Mouse (Mus musculus): ENCODE measurements around the gene Ago4. TPM values are rescaled to one million over a fixed set of nuclear protein-coding genes. Genes with fewer than 3 reads are reported as not detected.

Gene Ago4
- polyA plus RNA-seq, 1 experiment from 2014 or later, result 12.4 TPM

GRCm38 (mm10) chr4:126473031-126473430, 60.2 kb downstream of the Ago4 start:
- Histone ChIP-seq H3K4me2 (ENCODE audit: low read length) (no peak overlapping the region), H3K27me3 (ENCODE audit: control insufficient read depth, insufficient read depth, low read length) (no peaks in the 10 kb centered on the region), H3K4me1 (ENCODE audit: control insufficient read depth, insufficient read depth, low read length) (no peaks in the 10 kb centered on the region), H3K9ac (replicated peaks; ENCODE audit: low read length) (no peak overlapping the region), H3K4me3 (replicated peaks; ENCODE audit: low read depth, low read length) (no peak overlapping the region), H3K36me3 (ENCODE audit: control insufficient read depth, insufficient read depth, low read length) (no peaks in the 10 kb centered on the region), H3K27ac (replicated peaks; ENCODE audit: low read depth, low read length) (no peak overlapping the region), H3K9me3 (ENCODE audit: control insufficient read depth, low read length) (no peaks in the 10 kb centered on the region)
- ATAC-seq (ENCODE audit: low FRiP score, low TSS enrichment) (no peak), DNase-seq (no peak)
- WGBS, result 51% methylated on average over 5 of the region's 5 CpGs

GRCm38 (mm10) chr4:126469334-126469733, 63.9 kb downstream of the Ago4 start:
- peak overlapping the region; percentile 60 for H3K4me2 ChIP-seq (ENCODE audit: low read length)
- H3K9ac ChIP-seq (replicated peaks; ENCODE audit: low read length), result no peak overlapping the region
- peaks cover 32% of the 10 kb centered on the region for H3K4me1 ChIP-seq (ENCODE audit: control insufficient read depth, insufficient read depth, low read length)
- no peak for ATAC-seq (ENCODE audit: low FRiP score, low TSS enrichment)
- 82% methylated on average over 1 of the region's 1 CpGs for WGBS
- H3K4me3 ChIP-seq (replicated peaks; ENCODE audit: low read depth, low read length), result no peak overlapping the region
- 0 out of 2 replicates have a peak overlapping the region, but pooled peaks have one; percentile 98 for H3K27ac ChIP-seq (replicated peaks; ENCODE audit: low read depth, low read length)
- DNase-seq, result no peak
- no peaks in the 10 kb centered on the region for H3K9me3 ChIP-seq (ENCODE audit: control insufficient read depth, low read length)
- no peaks in the 10 kb centered on the region for H3K27me3 ChIP-seq (ENCODE audit: control insufficient read depth, insufficient read depth, low read length)
- no peaks in the 10 kb centered on the region for H3K36me3 ChIP-seq (ENCODE audit: control insufficient read depth, insufficient read depth, low read length)

GRCm38 (mm10) chr4:126468925-126469324, 64.3 kb downstream of the Ago4 start:
- H3K4me3 ChIP-seq (replicated peaks; ENCODE audit: low read depth, low read length), result peak overlapping the region; percentile 94
- DNase-seq (no peak), ATAC-seq (ENCODE audit: low FRiP score, low TSS enrichment) (no peak)
- peaks cover 36% of the 10 kb centered on the region for H3K4me1 ChIP-seq (ENCODE audit: control insufficient read depth, insufficient read depth, low read length)
- peak overlapping the region; percentile 98 for H3K27ac ChIP-seq (replicated peaks; ENCODE audit: low read depth, low read length)
- H3K4me2 ChIP-seq (ENCODE audit: low read length), result peak overlapping the region; percentile 60
- WGBS, result 7% methylated on average over 8 of the region's 8 CpGs
- H3K36me3 ChIP-seq (ENCODE audit: control insufficient read depth, insufficient read depth, low read length), result no peaks in the 10 kb centered on the region
- no peaks in the 10 kb centered on the region for H3K9me3 ChIP-seq (ENCODE audit: control insufficient read depth, low read length)
- no peaks in the 10 kb centered on the region for H3K27me3 ChIP-seq (ENCODE audit: control insufficient read depth, insufficient read depth, low read length)
- H3K9ac ChIP-seq (replicated peaks; ENCODE audit: low read length), result peak overlapping the region; percentile 97; the same call in 1 of the 2 replicates

DNA sequence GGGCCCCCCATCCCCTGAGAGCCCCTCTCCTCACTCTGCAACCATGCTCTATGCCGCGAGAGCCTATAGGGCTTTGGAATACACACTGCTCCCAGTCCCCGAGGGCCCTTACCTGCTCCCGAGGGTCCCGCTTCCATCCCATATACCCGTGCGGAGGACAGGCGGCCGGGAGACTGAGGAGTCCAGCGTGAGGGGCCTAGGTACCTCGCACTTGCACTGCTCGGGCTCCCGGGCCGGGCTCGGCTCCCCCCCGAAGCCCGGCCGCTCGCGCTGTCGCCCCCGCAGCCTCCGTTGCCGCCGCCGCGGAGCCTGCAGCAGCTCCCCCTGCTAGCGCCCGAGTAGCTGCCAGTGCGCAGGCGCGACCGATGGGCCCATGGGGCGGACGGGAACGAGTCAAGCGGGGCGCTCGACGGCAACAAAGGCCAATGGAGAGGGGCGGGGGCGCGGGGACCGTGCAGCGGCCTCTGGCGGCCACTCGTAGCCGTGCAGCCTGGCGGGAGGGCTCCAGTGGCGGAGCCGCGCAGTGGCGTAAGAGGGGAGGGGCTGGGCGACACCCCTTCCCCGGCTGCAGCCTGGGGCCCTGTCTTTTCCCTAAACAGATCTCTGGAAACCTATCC, 64.9 kb downstream of the Ago4 start, which contains the start of gene Ago1:
Gene Ago1, minus strand, starts transcription at position 299 of the 617 bp plus-strand sequence.
- DNase-seq, result peak; percentile 98
- H3K27me3 ChIP-seq (ENCODE audit: control insufficient read depth, insufficient read depth, low read length), result no peaks in the 10 kb centered on the region
- no peaks in the 10 kb centered on the region for H3K36me3 ChIP-seq (ENCODE audit: control insufficient read depth, insufficient read depth, low read length)
- peak within 1 kb of the TSS; percentile 98 for H3K27ac ChIP-seq (replicated peaks; ENCODE audit: low read depth, low read length)
- H3K4me2 ChIP-seq (ENCODE audit: low read length), result peak within 1 kb of the TSS; percentile 60
- peak within 1 kb of the TSS; percentile 94 for H3K4me3 ChIP-seq (replicated peaks; ENCODE audit: low read depth, low read length)
- WGBS, result under 1% methylated on average over 53 of the region's 55 CpGs
- H3K9me3 ChIP-seq (ENCODE audit: control insufficient read depth, low read length), result no peaks in the 10 kb centered on the region
- peaks cover 42% of the 10 kb centered on the region for H3K4me1 ChIP-seq (ENCODE audit: control insufficient read depth, insufficient read depth, low read length)
- peak; percentile 77 for ATAC-seq (ENCODE audit: low FRiP score, low TSS enrichment)
- peak within 1 kb of the TSS; percentile 97 for H3K9ac ChIP-seq (replicated peaks; ENCODE audit: low read length)

GRCm38 (mm10) chr4:126467721-126468284, 65.5 kb downstream of the Ago4 start:
- peak overlapping the region; percentile 94 for H3K4me3 ChIP-seq (replicated peaks; ENCODE audit: low read depth, low read length)
- no peaks in the 10 kb centered on the region for H3K9me3 ChIP-seq (ENCODE audit: control insufficient read depth, low read length)
- H3K27me3 ChIP-seq (ENCODE audit: control insufficient read depth, insufficient read depth, low read length), result no peaks in the 10 kb centered on the region
- WGBS, result under 1% methylated on average over 25 of the region's 25 CpGs
- peak overlapping the region; percentile 60 for H3K4me2 ChIP-seq (ENCODE audit: low read length)
- peaks cover 43% of the 10 kb centered on the region for H3K4me1 ChIP-seq (ENCODE audit: control insufficient read depth, insufficient read depth, low read length)
- H3K27ac ChIP-seq (replicated peaks; ENCODE audit: low read depth, low read length), result peak overlapping the region; percentile 98
- ATAC-seq (ENCODE audit: low FRiP score, low TSS enrichment) (peak; percentile 57), DNase-seq (peak; percentile 82)
- H3K9ac ChIP-seq (replicated peaks; ENCODE audit: low read length), result peak overlapping the region; percentile 97
- no peaks in the 10 kb centered on the region for H3K36me3 ChIP-seq (ENCODE audit: control insufficient read depth, insufficient read depth, low read length)

DNA sequence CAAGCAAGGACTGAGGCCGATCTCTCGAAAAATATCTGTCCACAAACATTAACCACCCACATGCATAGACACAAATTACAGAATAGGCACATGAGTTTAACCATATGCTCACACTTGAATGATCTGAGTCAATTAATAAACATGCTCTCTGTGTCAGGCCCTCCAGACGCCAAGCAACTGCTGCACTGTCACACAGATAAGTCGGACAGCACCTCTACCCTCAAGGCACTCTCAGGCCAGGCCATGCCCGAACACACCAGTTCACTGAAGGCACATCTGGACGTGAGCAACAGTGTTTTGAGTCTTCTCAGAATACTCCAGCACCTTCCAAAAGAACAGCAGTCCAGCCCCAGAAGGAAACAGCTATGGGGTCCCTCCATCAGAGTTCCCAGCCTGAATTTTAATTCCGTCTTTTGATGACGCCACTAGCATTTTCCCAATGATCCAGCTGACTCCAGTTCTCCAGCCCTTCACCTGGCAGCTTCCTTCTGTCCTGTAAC, 67.0 kb downstream of the Ago4 start:
- no peaks in the 10 kb centered on the region for H3K27me3 ChIP-seq (ENCODE audit: control insufficient read depth, insufficient read depth, low read length)
- peak overlapping the region; percentile 60 for H3K4me2 ChIP-seq (ENCODE audit: low read length)
- H3K36me3 ChIP-seq (ENCODE audit: control insufficient read depth, insufficient read depth, low read length), result no peaks in the 10 kb centered on the region
- peak overlapping the region; percentile 52; the same call in 1 of the 2 replicates for H3K9ac ChIP-seq (replicated peaks; ENCODE audit: low read length)
- DNase-seq, result peak; percentile 10
- WGBS, result 4% methylated on average over 8 of the region's 8 CpGs
- peak overlapping the region; percentile 98 for H3K27ac ChIP-seq (replicated peaks; ENCODE audit: low read depth, low read length)
- peaks cover 48% of the 10 kb centered on the region for H3K4me1 ChIP-seq (ENCODE audit: control insufficient read depth, insufficient read depth, low read length)
- H3K4me3 ChIP-seq (replicated peaks; ENCODE audit: low read depth, low read length), result peak overlapping the region; percentile 94
- no peaks in the 10 kb centered on the region for H3K9me3 ChIP-seq (ENCODE audit: control insufficient read depth, low read length)
- no peak for ATAC-seq (ENCODE audit: low FRiP score, low TSS enrichment)

- Histone ChIP-seq H3K4me1 (ENCODE audit: control insufficient read depth, insufficient read depth, low read length) (peaks cover 48% of the 10 kb centered on the region), H3K27ac (replicated peaks; ENCODE audit: low read depth, low read length) (peak overlapping the region; percentile 98)
- WGBS, result 0% methylated on average over 8 of the region's 8 CpGs
These were observed 67.4 kb downstream of the Ago4 start for GRCm38 (mm10) chr4:126465843-126466242.

DNA sequence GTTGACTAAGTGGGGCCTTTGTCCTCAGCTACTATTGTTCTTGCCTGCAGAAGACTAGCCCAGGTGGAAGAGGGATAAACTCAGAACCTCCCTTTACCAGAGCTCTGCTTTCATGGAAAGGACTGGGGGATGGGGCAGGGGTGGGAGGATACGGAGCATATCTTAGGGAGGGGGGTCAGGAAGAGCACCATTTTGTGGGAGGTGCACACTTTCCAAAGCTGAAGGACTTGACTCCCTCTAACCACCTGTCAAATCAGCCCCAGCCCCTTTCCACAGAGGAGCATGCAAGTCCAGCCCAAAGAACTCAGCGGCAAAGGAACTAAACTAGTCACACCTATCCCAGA, 68.4 kb downstream of the Ago4 start:
- peaks cover 12% of the 10 kb centered on the region for H3K36me3 ChIP-seq (ENCODE audit: control insufficient read depth, insufficient read depth, low read length)
- ATAC-seq (ENCODE audit: low FRiP score, low TSS enrichment), result no peak
- H3K27me3 ChIP-seq (ENCODE audit: control insufficient read depth, insufficient read depth, low read length), result no peaks in the 10 kb centered on the region
- peaks cover 48% of the 10 kb centered on the region for H3K4me1 ChIP-seq (ENCODE audit: control insufficient read depth, insufficient read depth, low read length)
- H3K27ac ChIP-seq (replicated peaks; ENCODE audit: low read depth, low read length), result peak overlapping the region; percentile 98
- H3K9me3 ChIP-seq (ENCODE audit: control insufficient read depth, low read length), result no peaks in the 10 kb centered on the region
- H3K9ac ChIP-seq (replicated peaks; ENCODE audit: low read length), result peak overlapping the region; percentile 52; the same call in 1 of the 2 replicates
- DNase-seq, result peak; percentile 19
- H3K4me2 ChIP-seq (ENCODE audit: low read length), result peak overlapping the region; percentile 60
- 2% methylated on average over 2 of the region's 2 CpGs for WGBS
- H3K4me3 ChIP-seq (replicated peaks; ENCODE audit: low read depth, low read length), result peak overlapping the region; percentile 94

More at GRCm38 (mm10) chr4:126465843-126466242, 67.4 kb downstream of the Ago4 start:
- ATAC-seq (ENCODE audit: low FRiP score, low TSS enrichment) (peak; percentile 69), DNase-seq (peak; percentile 88)
- Histone ChIP-seq H3K4me3 (replicated peaks; ENCODE audit: low read depth, low read length) (peak overlapping the region; percentile 94), H3K9me3 (ENCODE audit: control insufficient read depth, low read length) (no peaks in the 10 kb centered on the region), H3K4me2 (ENCODE audit: low read length) (peak overlapping the region; percentile 60), H3K36me3 (ENCODE audit: control insufficient read depth, insufficient read depth, low read length) (peaks cover 2% of the 10 kb centered on the region; the same call in 1 of the 2 replicates), H3K27me3 (ENCODE audit: control insufficient read depth, insufficient read depth, low read length) (no peaks in the 10 kb centered on the region), H3K9ac (replicated peaks; ENCODE audit: low read length) (peak overlapping the region; percentile 52)
